ENCODE assay signal across 7 mouse cellular contexts in genomic region chr17:48932406-48932906, GRCm38 (mm10). TPM values are rescaled to one million over a fixed set of nuclear protein-coding genes. Genes with fewer than 3 reads are reported as not detected.
DNase-seq lines count a peak whose midpoint lies in the region; ATAC-seq lines count a peak whose summit lies in the region.

No protein-coding gene starts in this region.

- ATAC-seq in embryonic facial prominence, embryonic 11.5 days (replicated peaks; ENCODE audit: insufficient number of reproducible peaks, low FRiP score, low TSS enrichment, low read depth): no peak
- ATAC-seq in hindbrain, embryonic 12.5 days (ENCODE audit: low FRiP score): peak; percentile 35; the same call in 1 of the 2 replicates
- ATAC-seq in limb, embryonic 15.5 days (ENCODE audit: insufficient number of reproducible peaks, low FRiP score, low TSS enrichment, low read depth): no peak
- no peak for ATAC-seq in stomach, embryonic 14.5 days (ENCODE audit: insufficient number of reproducible peaks, insufficient read depth, low FRiP score, low read depth)

- peaks cover 2% of the 10 kb centered on the region; the same call in 1 of the 2 replicates for H3K4me1 ChIP-seq in embryonic facial prominence, embryonic 11.5 days (ENCODE audit: control insufficient read depth, insufficient read depth, low read length)
- peaks cover 14% of the 10 kb centered on the region for H3K4me1 ChIP-seq in hindbrain, embryonic 12.5 days
- peaks cover 16% of the 10 kb centered on the region; the same call in 1 of the 2 replicates for H3K4me1 ChIP-seq in limb, embryonic 15.5 days
- H3K4me1 ChIP-seq in stomach, embryonic 14.5 days (ENCODE audit: control insufficient read depth, insufficient read depth, low read length): 0 out of 2 replicates have a peak, but pooled peaks cover 4% of the 10 kb centered on the region

- peak overlapping the region; percentile 80 for H3K9ac ChIP-seq in embryonic facial prominence, embryonic 11.5 days (replicated peaks; ENCODE audit: low read length)
- peak overlapping the region; percentile 74 for H3K9ac ChIP-seq in hindbrain, embryonic 12.5 days
- no peak overlapping the region for H3K9ac ChIP-seq in limb, embryonic 15.5 days
- H3K9ac ChIP-seq in stomach, embryonic 14.5 days (replicated peaks; ENCODE audit: low read depth, low read length): peak overlapping the region; percentile 40

- no peak overlapping the region for H3K27ac ChIP-seq in embryonic facial prominence, embryonic 11.5 days (replicated peaks; ENCODE audit: low read depth, low read length)
- no peak overlapping the region for H3K27ac ChIP-seq in hindbrain, embryonic 12.5 days
- no peak overlapping the region for H3K27ac ChIP-seq in limb, embryonic 15.5 days
- no peak overlapping the region for H3K27ac ChIP-seq in stomach, embryonic 14.5 days (ENCODE audit: low read length)

- WGBS in embryonic facial prominence, embryonic 11.5 days: 1% methylated on average over 26 of the region's 26 CpGs
- WGBS in hindbrain, embryonic 12.5 days: under 1% methylated on average over 26 of the region's 26 CpGs
- 1% methylated on average over 26 of the region's 26 CpGs for WGBS in limb, embryonic 15.5 days
- 1% methylated on average over 26 of the region's 26 CpGs for WGBS in stomach, embryonic 14.5 days

- peaks cover 9% of the 10 kb centered on the region for H3K27me3 ChIP-seq in embryonic facial prominence, embryonic 11.5 days (ENCODE audit: control insufficient read depth, insufficient read depth, low read length)
- H3K27me3 ChIP-seq in hindbrain, embryonic 12.5 days: peaks cover 42% of the 10 kb centered on the region
- peaks cover 36% of the 10 kb centered on the region for H3K27me3 ChIP-seq in limb, embryonic 15.5 days
- peaks cover 11% of the 10 kb centered on the region; the same call in 1 of the 2 replicates for H3K27me3 ChIP-seq in stomach, embryonic 14.5 days (ENCODE audit: control insufficient read depth, insufficient read depth, low read length)

- peak overlapping the region; percentile 48 for H3K4me3 ChIP-seq in embryonic facial prominence, embryonic 11.5 days (ENCODE audit: low read depth, low read length)
- H3K4me3 ChIP-seq in hindbrain, embryonic 12.5 days: peak overlapping the region; percentile 51
- peak overlapping the region; percentile 55 for H3K4me3 ChIP-seq in limb, embryonic 15.5 days
- peak overlapping the region; percentile 47 for H3K4me3 ChIP-seq in stomach, embryonic 14.5 days (ENCODE audit: low read depth, low read length)

- H3K9me3 ChIP-seq in embryonic facial prominence, embryonic 11.5 days (replicated peaks; ENCODE audit: control insufficient read depth, low read length): no peaks in the 10 kb centered on the region
- H3K9me3 ChIP-seq in hindbrain, embryonic 12.5 days (replicated peaks): no peaks in the 10 kb centered on the region
- H3K9me3 ChIP-seq in limb, embryonic 15.5 days: no peaks in the 10 kb centered on the region
- H3K9me3 ChIP-seq in stomach, embryonic 14.5 days (ENCODE audit: control insufficient read depth, low read depth, low read length): no peaks in the 10 kb centered on the region

- H3K4me2 ChIP-seq in embryonic facial prominence, embryonic 11.5 days (ENCODE audit: low read depth, low read length): peak overlapping the region; percentile 79
- H3K4me2 ChIP-seq in hindbrain, embryonic 12.5 days (replicated peaks): peak overlapping the region; percentile 78
- peak overlapping the region; percentile 90 for H3K4me2 ChIP-seq in limb, embryonic 15.5 days
- peak overlapping the region; percentile 60 for H3K4me2 ChIP-seq in stomach, embryonic 14.5 days (replicated peaks; ENCODE audit: low read depth, low read length)

- no peaks in the 10 kb centered on the region for H3K36me3 ChIP-seq in embryonic facial prominence, embryonic 11.5 days (replicated peaks; ENCODE audit: control insufficient read depth, insufficient read depth, low read depth, low read length)
- H3K36me3 ChIP-seq in hindbrain, embryonic 12.5 days: no peaks in the 10 kb centered on the region
- no peaks in the 10 kb centered on the region for H3K36me3 ChIP-seq in limb, embryonic 15.5 days
- no peaks in the 10 kb centered on the region for H3K36me3 ChIP-seq in stomach, embryonic 14.5 days (ENCODE audit: control insufficient read depth, insufficient read depth, low read length)

- peak; percentile 31 for DNase-seq in layer of hippocampus, adult 11-12 months (ENCODE audit: low spot score)
- DNase-seq in layer of hippocampus, adult 9-10 months (ENCODE audit: low spot score): no peak
- DNase-seq in embryonic facial prominence, embryonic 11.5 days (ENCODE audit: low spot score): peak; percentile 45
- DNase-seq in B cell, adult 2 months: no peak

RNA-seq across cellular contexts. Expression of gene Lrfn2, which starts 0.3 kb away (rescaled TPM):
- 0.18 and 0.33 TPM in 2 replicates for polyA plus RNA-seq in embryonic facial prominence, embryonic 11.5 days (2014; fragmentation: Nextera tagmentation; extraction: Ambion mirVana)
- polyA plus RNA-seq in hindbrain, embryonic 12.5 days (2016; fragmentation: Nextera tagmentation; extraction: Ambion mirVana): 1.5 and 1.6 TPM in 2 replicates
- 0.77 and 1.00 TPM in 2 replicates for polyA plus RNA-seq in limb, embryonic 15.5 days (2015; fragmentation: Nextera tagmentation; extraction: Ambion mirVana)
- polyA plus RNA-seq in stomach, embryonic 14.5 days (2014; fragmentation: Nextera tagmentation; extraction: Ambion mirVana): 1.2 and 1.3 TPM in 2 replicates

Comparison
In these comparisons a context has a peak if more than half of its experiments do, and no peak if none do; other contexts are left out.
1. DNase-seq: peak in layer of hippocampus, adult 11-12 months (single experiment) and embryonic facial prominence, embryonic 11.5 days (single experiment); none in layer of hippocampus, adult 9-10 months (single experiment) and B cell, adult 2 months (0 of 2).
2. Peak in every context shown above with its lines, with median percentiles within 50 percentile points of each other: H3K4me2 ChIP-seq and H3K4me3 ChIP-seq.